ENCODE assay signal across 24 mouse cellular contexts in the genomic region with DNA sequence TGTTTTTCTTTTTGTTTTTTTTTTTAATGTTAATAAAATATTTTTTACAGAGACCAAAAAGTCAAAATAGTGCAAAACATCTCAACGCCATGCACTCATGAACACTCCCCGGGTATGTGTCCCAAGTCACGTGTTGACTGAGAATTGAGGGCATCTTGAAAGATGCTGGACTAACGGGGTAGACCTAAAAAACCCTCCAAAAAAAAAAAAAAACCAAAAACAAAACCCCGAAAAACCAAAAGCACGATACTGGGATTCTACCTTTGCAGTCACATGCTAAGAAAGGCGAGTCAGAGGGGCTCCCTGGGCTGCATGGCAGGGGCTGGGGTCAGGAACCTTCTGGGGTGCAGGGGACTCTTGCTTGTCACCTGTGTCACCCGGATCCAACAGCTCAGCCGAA. TPM values are rescaled to one million over a fixed set of nuclear protein-coding genes. Genes with fewer than 3 reads are reported as not detected.
DNase-seq lines count a peak whose midpoint lies in the region; ATAC-seq and TF ChIP-seq lines count a peak whose summit lies in the region.
"Had no signal": no experiment of that assay in that cellular context is flagged by ENCODE, and none has a peak within 500 bp of the region (broad histone marks: within the 10 kb centered on the region; RNA-seq: fewer than 3 reads in every experiment).

No protein-coding gene starts in this region.

- H3K4me2 ChIP-seq in heart, embryonic 11.5 days: no peak overlapping the region
- H3K4me2 ChIP-seq in kidney, embryonic 15.5 days: no peak overlapping the region
- H3K4me2 ChIP-seq in midbrain, embryonic 15.5 days: no peak overlapping the region
- no peak overlapping the region for H3K4me2 ChIP-seq in midbrain, postnatal 0 days (ENCODE audit: low read depth, low read length, poor library complexity, severe bottlenecking)
- H3K4me2 ChIP-seq: forebrain, embryonic 13.5 days; midbrain, embryonic 13.5 days; neural tube, embryonic 13.5 days had no signal

- ATAC-seq in heart, embryonic 11.5 days (replicated peaks; ENCODE audit: insufficient number of reproducible peaks, low FRiP score, low TSS enrichment): no peak
- no peak for ATAC-seq in kidney, embryonic 15.5 days (replicated peaks; ENCODE audit: low FRiP score)
- ATAC-seq in midbrain, embryonic 15.5 days (replicated peaks): no peak
- ATAC-seq in midbrain, postnatal 0 days (ENCODE audit: low FRiP score): no peak
- ATAC-seq in CD4-positive, CD25-positive, alpha-beta regulatory T cell, adult 4 months: no peak
- no peak for ATAC-seq in erythroblast, adult 5-6 weeks (replicated peaks; ENCODE audit: low FRiP score, poor library complexity, severe bottlenecking)
- ATAC-seq: forebrain, embryonic 13.5 days; intestine, postnatal 0 days; midbrain, embryonic 13.5 days; Patski had no signal

- H3K4me3 ChIP-seq in heart, embryonic 11.5 days (ENCODE audit: low read depth, low read length): no peak overlapping the region
- no peak overlapping the region for H3K4me3 ChIP-seq in heart, adult 2 months
- no peak overlapping the region for H3K4me3 ChIP-seq in kidney, embryonic 15.5 days (replicated peaks)
- H3K4me3 ChIP-seq in midbrain, embryonic 15.5 days: no peak overlapping the region
- no peak overlapping the region for H3K4me3 ChIP-seq in midbrain, postnatal 0 days (ENCODE audit: low read depth, low read length)
- H3K4me3 ChIP-seq: forebrain, embryonic 13.5 days; gastrocnemius, adult 2 months; hindbrain, embryonic 10.5 days; left cerebral cortex, adult 2 months; midbrain, embryonic 13.5 days; neural tube, embryonic 13.5 days had no signal

- no peaks in the 10 kb centered on the region for H3K79me2 ChIP-seq in heart, adult 2 months (replicated peaks; ENCODE audit: control insufficient read depth, insufficient read depth, low read length)

- H3K27me3 ChIP-seq in heart, embryonic 11.5 days (ENCODE audit: control insufficient read depth, insufficient read depth, low read length): peaks cover 19% of the 10 kb centered on the region
- no peaks in the 10 kb centered on the region for H3K27me3 ChIP-seq in heart, adult 2 months (ENCODE audit: control insufficient read depth, insufficient read depth, low read length)
- peaks cover 17% of the 10 kb centered on the region for H3K27me3 ChIP-seq in kidney, embryonic 15.5 days
- H3K27me3 ChIP-seq in midbrain, embryonic 15.5 days (replicated peaks): peaks cover 12% of the 10 kb centered on the region
- H3K27me3 ChIP-seq in midbrain, postnatal 0 days (ENCODE audit: insufficient read depth, low read length): no peaks in the 10 kb centered on the region
- H3K27me3 ChIP-seq: megakaryocyte, embryonic 14.5 days; Patski had no signal

- WGBS in heart, embryonic 11.5 days (ENCODE audit: insufficient replicate concordance): 87% methylated on average over 9 of the region's 9 CpGs
- 90% methylated on average over 9 of the region's 9 CpGs for WGBS in heart, adult 2 months
- WGBS in kidney, embryonic 15.5 days: 89% methylated on average over 9 of the region's 9 CpGs
- WGBS in midbrain, embryonic 15.5 days: 91% methylated on average over 9 of the region's 9 CpGs
- WGBS in midbrain, postnatal 0 days: 88% methylated on average over 9 of the region's 9 CpGs

- H3K4me1 ChIP-seq in heart, embryonic 11.5 days (ENCODE audit: control insufficient read depth, insufficient read depth, low read length): peaks cover 13% of the 10 kb centered on the region
- peaks cover 4% of the 10 kb centered on the region for H3K4me1 ChIP-seq in heart, adult 2 months (ENCODE audit: control insufficient read depth, insufficient read depth, low read length)
- H3K4me1 ChIP-seq in kidney, embryonic 15.5 days: peaks cover 31% of the 10 kb centered on the region
- peaks cover 18% of the 10 kb centered on the region for H3K4me1 ChIP-seq in midbrain, embryonic 15.5 days
- H3K4me1 ChIP-seq in midbrain, postnatal 0 days (ENCODE audit: insufficient read depth, low read length): 0 out of 2 replicates have a peak, but pooled peaks cover 9% of the 10 kb centered on the region

- no peak overlapping the region for H3K9ac ChIP-seq in heart, embryonic 11.5 days (ENCODE audit: low read depth, low read length)
- H3K9ac ChIP-seq in heart, adult 2 months (ENCODE audit: low read depth, low read length): no peak overlapping the region
- no peak overlapping the region for H3K9ac ChIP-seq in kidney, embryonic 15.5 days
- no peak overlapping the region for H3K9ac ChIP-seq in midbrain, embryonic 15.5 days
- no peak overlapping the region for H3K9ac ChIP-seq in midbrain, postnatal 0 days (replicated peaks; ENCODE audit: low read length, poor library complexity, severe bottlenecking)
- H3K9ac ChIP-seq: forebrain, embryonic 13.5 days; liver, embryonic 14.5 days; midbrain, embryonic 13.5 days; neural tube, embryonic 13.5 days had no signal

- no peak for DNase-seq in heart, adult 2 months
- no peak for DNase-seq in kidney, postnatal 10 days
- no peak for DNase-seq in midbrain, postnatal 0 days (ENCODE audit: low spot score)
- DNase-seq: cerebellum, adult 11-12 months; gastrocnemius, adult 2 months; kidney, postnatal 4 days; lung, postnatal 14 days; right cerebral cortex, postnatal 4 days; thymus, adult 18-20 months; thymus, postnatal 4 days had no signal

- TF ChIP-seq CTCF in heart, adult 2 months (IDR thresholded peaks at IDR 0.05): no peak
- TF ChIP-seq CTCF in midbrain, postnatal 0 days (IDR thresholded peaks at IDR 0.05): no peak

- H3K9me3 ChIP-seq in heart, embryonic 11.5 days (replicated peaks; ENCODE audit: control insufficient read depth, low read length): peaks cover 22% of the 10 kb centered on the region
- peaks cover 19% of the 10 kb centered on the region for H3K9me3 ChIP-seq in kidney, embryonic 15.5 days (replicated peaks)
- no peaks in the 10 kb centered on the region for H3K9me3 ChIP-seq in midbrain, embryonic 15.5 days
- no peaks in the 10 kb centered on the region for H3K9me3 ChIP-seq in midbrain, postnatal 0 days (ENCODE audit: low read length)
- H3K9me3 ChIP-seq: forebrain, embryonic 13.5 days; midbrain, embryonic 13.5 days; neural tube, embryonic 13.5 days had no signal

- no peak for TF ChIP-seq POLR2A in heart, adult 2 months (IDR thresholded peaks at IDR 0.05; ENCODE audit: insufficient read depth, low read depth, low read length)

- H3K36me3 ChIP-seq in heart, embryonic 11.5 days (ENCODE audit: control insufficient read depth, insufficient read depth, low read length): peaks cover 37% of the 10 kb centered on the region
- no peaks in the 10 kb centered on the region for H3K36me3 ChIP-seq in heart, adult 2 months (ENCODE audit: control insufficient read depth, insufficient read depth, low read length)
- H3K36me3 ChIP-seq in kidney, embryonic 15.5 days: peaks cover 51% of the 10 kb centered on the region
- peaks cover 14% of the 10 kb centered on the region for H3K36me3 ChIP-seq in midbrain, embryonic 15.5 days (replicated peaks)
- H3K36me3 ChIP-seq in midbrain, postnatal 0 days (ENCODE audit: insufficient read depth, low read length): peaks cover 17% of the 10 kb centered on the region

- intact Hi-C loops in heart, adult 2 months (cut with DNase I): no loop called here

- peak overlapping the region; percentile 47; the same call in 1 of the 2 replicates for H3K27ac ChIP-seq in heart, embryonic 11.5 days (ENCODE audit: low read depth, low read length)
- H3K27ac ChIP-seq in heart, adult 2 months: no peak overlapping the region; the same call in 1 of the 2 replicates
- H3K27ac ChIP-seq in kidney, embryonic 15.5 days: peak overlapping the region; percentile 65; the same call in 1 of the 2 replicates
- 0 out of 2 replicates have a peak overlapping the region, but pooled peaks have one; percentile 18 for H3K27ac ChIP-seq in midbrain, embryonic 15.5 days
- H3K27ac ChIP-seq in midbrain, postnatal 0 days (ENCODE audit: low read depth, low read length): no peak overlapping the region
- H3K27ac ChIP-seq: forebrain, embryonic 13.5 days; liver, embryonic 14.5 days had no signal

- TF ChIP-seq EP300 in heart, adult 2 months (IDR thresholded peaks at IDR 0.05; ENCODE audit: insufficient read depth, low read depth, low read length): no peak

RNA-seq across cellular contexts. Expression of a gene that starts 16.0 kb away (rescaled TPM):
- polyA plus RNA-seq in heart, embryonic 11.5 days (2014; fragmentation: Nextera tagmentation; extraction: Ambion mirVana): 47.8 and 55.6 TPM in 2 replicates
- total RNA-seq in heart, adult 2 months (2021): 10 to 100 TPM; 39.3 to 39.6 TPM
- 55.8 and 76.6 TPM in 2 replicates for polyA plus RNA-seq in heart, adult 2 months (2012; rRNA removed)
- polyA plus RNA-seq in kidney, embryonic 15.5 days (2015; fragmentation: Nextera tagmentation; extraction: Ambion mirVana): 67.7 and 78.0 TPM in 2 replicates
- 70.5 and 74.5 TPM in 2 replicates for polyA plus RNA-seq in midbrain, embryonic 15.5 days (2015; fragmentation: Nextera tagmentation; extraction: Ambion mirVana)
- total RNA-seq in midbrain, postnatal 0 days (2014; rRNA removed): 104 and 106 TPM in 2 replicates
- 62.8 TPM in 2 replicates for polyA plus RNA-seq in midbrain, postnatal 0 days (2015; fragmentation: Nextera tagmentation; extraction: Ambion mirVana)
- polyA plus RNA-seq in CD4-positive, CD25-positive, alpha-beta regulatory T cell, adult 4 months (2017; shearing (Covaris generic)): 10 to 100 TPM; 10.8 to 12.2 TPM
- total RNA-seq in erythroblast, adult 5-6 weeks (2015; ENCODE audit: low replicate concordance): 9.8 and 19.9 TPM in 2 replicates
- total RNA-seq in erythroblast, adult 5-6 weeks (2017; ENCODE audit: low replicate concordance): 9.6 and 10.8 TPM in 2 replicates

RNA-seq across cellular contexts. Expression of a gene that starts 29.3 kb away (rescaled TPM):
- 1.9 and 2.0 TPM in 2 replicates for polyA plus RNA-seq in heart, embryonic 11.5 days (2014; fragmentation: Nextera tagmentation; extraction: Ambion mirVana)
- total RNA-seq in heart, adult 2 months (2021): under 1 TPM; 0.78 to 0.82 TPM
- 1.7 and 2.4 TPM in 2 replicates for polyA plus RNA-seq in heart, adult 2 months (2012; rRNA removed)
- 4.7 and 5.6 TPM in 2 replicates for polyA plus RNA-seq in kidney, embryonic 15.5 days (2015; fragmentation: Nextera tagmentation; extraction: Ambion mirVana)
- polyA plus RNA-seq in midbrain, embryonic 15.5 days (2015; fragmentation: Nextera tagmentation; extraction: Ambion mirVana): 9.3 and 9.4 TPM in 2 replicates
- 5.3 and 5.9 TPM in 2 replicates for total RNA-seq in midbrain, postnatal 0 days (2014; rRNA removed)
- polyA plus RNA-seq in midbrain, postnatal 0 days (2015; fragmentation: Nextera tagmentation; extraction: Ambion mirVana): 4.5 and 4.7 TPM in 2 replicates
- polyA plus RNA-seq in CD4-positive, CD25-positive, alpha-beta regulatory T cell, adult 4 months (2017; shearing (Covaris generic)): 1 to 10 TPM; 3.0 to 3.6 TPM
- not detected in 2 replicates for total RNA-seq in erythroblast, adult 5-6 weeks (2015; ENCODE audit: low replicate concordance)
- not detected in 2 replicates for total RNA-seq in erythroblast, adult 5-6 weeks (2017; ENCODE audit: low replicate concordance)

RNA-seq across cellular contexts. Expression of a gene that starts 34.8 kb away (rescaled TPM):
- 184 and 194 TPM in 2 replicates for polyA plus RNA-seq in heart, embryonic 11.5 days (2014; fragmentation: Nextera tagmentation; extraction: Ambion mirVana)
- total RNA-seq in heart, adult 2 months (2021): 10 to 100 TPM; 58.6 to 66.3 TPM
- polyA plus RNA-seq in heart, adult 2 months (2012; rRNA removed): 53.2 and 80.4 TPM in 2 replicates
- polyA plus RNA-seq in kidney, embryonic 15.5 days (2015; fragmentation: Nextera tagmentation; extraction: Ambion mirVana): 232 and 247 TPM in 2 replicates
- polyA plus RNA-seq in midbrain, embryonic 15.5 days (2015; fragmentation: Nextera tagmentation; extraction: Ambion mirVana): 217 and 221 TPM in 2 replicates
- 333 and 399 TPM in 2 replicates for total RNA-seq in midbrain, postnatal 0 days (2014; rRNA removed)
- polyA plus RNA-seq in midbrain, postnatal 0 days (2015; fragmentation: Nextera tagmentation; extraction: Ambion mirVana): 293 and 300 TPM in 2 replicates
- 10 to 100 TPM; 51.5 to 53.4 TPM for polyA plus RNA-seq in CD4-positive, CD25-positive, alpha-beta regulatory T cell, adult 4 months (2017; shearing (Covaris generic))
- total RNA-seq in erythroblast, adult 5-6 weeks (2015; ENCODE audit: low replicate concordance): 24.0 and 27.4 TPM in 2 replicates
- total RNA-seq in erythroblast, adult 5-6 weeks (2017; ENCODE audit: low replicate concordance): 13.5 and 23.2 TPM in 2 replicates

RNA-seq across cellular contexts. Expression of a gene that starts 44.8 kb away (rescaled TPM):
- polyA plus RNA-seq in heart, embryonic 11.5 days (2014; fragmentation: Nextera tagmentation; extraction: Ambion mirVana): 0.63 and 0.65 TPM in 2 replicates
- total RNA-seq in heart, adult 2 months (2021): under 1 TPM; 0.61 to 0.86 TPM
- 1.4 and 1.8 TPM in 2 replicates for polyA plus RNA-seq in heart, adult 2 months (2012; rRNA removed)
- polyA plus RNA-seq in kidney, embryonic 15.5 days (2015; fragmentation: Nextera tagmentation; extraction: Ambion mirVana): 0.80 and 1.2 TPM in 2 replicates
- 26.9 and 27.4 TPM in 2 replicates for polyA plus RNA-seq in midbrain, embryonic 15.5 days (2015; fragmentation: Nextera tagmentation; extraction: Ambion mirVana)
- 69.0 and 70.8 TPM in 2 replicates for total RNA-seq in midbrain, postnatal 0 days (2014; rRNA removed)
- 14.5 and 16.2 TPM in 2 replicates for polyA plus RNA-seq in midbrain, postnatal 0 days (2015; fragmentation: Nextera tagmentation; extraction: Ambion mirVana)
- under 1 TPM; 0.47 to 0.50 TPM for polyA plus RNA-seq in CD4-positive, CD25-positive, alpha-beta regulatory T cell, adult 4 months (2017; shearing (Covaris generic))
- total RNA-seq in erythroblast, adult 5-6 weeks (2015; ENCODE audit: low replicate concordance): not detected in 2 replicates
- total RNA-seq in erythroblast, adult 5-6 weeks (2017; ENCODE audit: low replicate concordance): 0.17 and 2.4 TPM in 2 replicates
- total RNA-seq: gastrocnemius, adult 2 months had no signal

RNA-seq across cellular contexts. Expression of a gene that starts 49.3 kb away (rescaled TPM):
- polyA plus RNA-seq in heart, embryonic 11.5 days (2014; fragmentation: Nextera tagmentation; extraction: Ambion mirVana): 4.9 and 5.3 TPM in 2 replicates
- total RNA-seq in heart, adult 2 months (2021): 1 to 10 TPM; 8.1 to 8.6 TPM
- 23.3 and 24.0 TPM in 2 replicates for polyA plus RNA-seq in heart, adult 2 months (2012; rRNA removed)
- 6.3 and 7.2 TPM in 2 replicates for polyA plus RNA-seq in kidney, embryonic 15.5 days (2015; fragmentation: Nextera tagmentation; extraction: Ambion mirVana)
- polyA plus RNA-seq in midbrain, embryonic 15.5 days (2015; fragmentation: Nextera tagmentation; extraction: Ambion mirVana): 5.2 and 5.8 TPM in 2 replicates
- total RNA-seq in midbrain, postnatal 0 days (2014; rRNA removed): 9.0 and 12.3 TPM in 2 replicates
- 6.4 and 7.1 TPM in 2 replicates for polyA plus RNA-seq in midbrain, postnatal 0 days (2015; fragmentation: Nextera tagmentation; extraction: Ambion mirVana)
- polyA plus RNA-seq in CD4-positive, CD25-positive, alpha-beta regulatory T cell, adult 4 months (2017; shearing (Covaris generic)): 10 to 100 TPM; 21.2 TPM
- total RNA-seq in erythroblast, adult 5-6 weeks (2015; ENCODE audit: low replicate concordance): 1.2 and 1.9 TPM in 2 replicates
- total RNA-seq in erythroblast, adult 5-6 weeks (2017; ENCODE audit: low replicate concordance): 0.43 and 1.4 TPM in 2 replicates

Comparison
In these comparisons a context has a peak if more than half of its experiments do, and no peak if none do; other contexts are left out.
1. H3K27ac ChIP-seq: peak in heart, embryonic 11.5 days (single experiment), kidney, embryonic 15.5 days (single experiment) and midbrain, embryonic 15.5 days (single experiment); none in heart, adult 2 months (single experiment) and midbrain, postnatal 0 days (single experiment).